ENCODE assay signal across 14 mouse cellular contexts in genomic region chr16:67646930-67647329, GRCm38 (mm10). TPM values are rescaled to one million over a fixed set of nuclear protein-coding genes. Genes with fewer than 3 reads are reported as not detected.
"Had no signal": no experiment of that assay in that cellular context is flagged by ENCODE, and none has a peak within 500 bp of the region (broad histone marks: within the 10 kb centered on the region; RNA-seq: fewer than 3 reads in every experiment).

No protein-coding gene starts in this region.

- H3K9ac ChIP-seq: intestine, embryonic 15.5 days; kidney, embryonic 15.5 days; limb, embryonic 15.5 days; liver, embryonic 12.5 days; midbrain, embryonic 15.5 days; neural tube, embryonic 13.5 days had no signal

- H3K27ac ChIP-seq: intestine, embryonic 15.5 days; kidney, embryonic 15.5 days; limb, embryonic 15.5 days; liver, embryonic 12.5 days; midbrain, embryonic 10.5 days; midbrain, embryonic 15.5 days; neural tube, embryonic 13.5 days; stomach, postnatal 0 days had no signal

- ATAC-seq: intestine, embryonic 15.5 days; liver, embryonic 12.5 days; midbrain, embryonic 15.5 days had no signal

- H3K9me3 ChIP-seq: intestine, embryonic 15.5 days; kidney, embryonic 15.5 days; limb, embryonic 15.5 days; liver, embryonic 12.5 days; midbrain, embryonic 10.5 days; midbrain, embryonic 15.5 days; neural tube, embryonic 13.5 days had no signal

- H3K4me1 ChIP-seq: intestine, embryonic 15.5 days; kidney, embryonic 15.5 days; limb, embryonic 15.5 days; liver, embryonic 12.5 days; midbrain, embryonic 10.5 days; midbrain, embryonic 15.5 days; neural tube, embryonic 13.5 days had no signal

- DNase-seq: kidney, adult 18-20 months; kidney, postnatal 14 days; layer of hippocampus, postnatal 36 days; right cerebral cortex, postnatal 14 days; thymus, postnatal 4 days had no signal

- H3K27me3 ChIP-seq: intestine, embryonic 15.5 days; kidney, embryonic 15.5 days; limb, embryonic 15.5 days; liver, embryonic 12.5 days; midbrain, embryonic 15.5 days; neural tube, embryonic 13.5 days had no signal

- H3K4me3 ChIP-seq: intestine, embryonic 15.5 days; kidney, embryonic 15.5 days; limb, embryonic 15.5 days; liver, embryonic 12.5 days; midbrain, embryonic 10.5 days; midbrain, embryonic 15.5 days; neural tube, embryonic 13.5 days had no signal

- H3K4me2 ChIP-seq: intestine, embryonic 15.5 days; kidney, embryonic 15.5 days; limb, embryonic 15.5 days; liver, embryonic 12.5 days; midbrain, embryonic 15.5 days; neural tube, embryonic 13.5 days had no signal

- H3K36me3 ChIP-seq: intestine, embryonic 15.5 days; kidney, embryonic 15.5 days; limb, embryonic 15.5 days; liver, embryonic 12.5 days; midbrain, embryonic 10.5 days; midbrain, embryonic 15.5 days; neural tube, embryonic 13.5 days had no signal

RNA-seq across cellular contexts. Expression of gene Cadm2, which starts 26.2 kb away (rescaled TPM):
- polyA plus RNA-seq: liver, embryonic 16.5 days had no signal
